Mouse (Mus musculus): Measurements from ENCODE around the gene Gm17364.

- TF ChIP-seq POLR2A (IDR thresholded peaks at IDR 0.05; ENCODE audit: extremely low read depth, insufficient read depth, low read length) (no peak), CTCF (IDR thresholded peaks at IDR 0.05; ENCODE audit: extremely low read depth, insufficient read depth, low read length) (no peak)
These were observed 21.6 kb downstream of the Gm17364 start for GRCm38 (mm10) chr13:41252141-41252540.

All from cortical plate, adult 2 months (tissue).